Mouse (Mus musculus) midbrain, embryonic 11.5 days (tissue): Measurements from ENCODE around the gene Nlrc4. TPM values are rescaled to one million over a fixed set of nuclear protein-coding genes. Genes with fewer than 3 reads are reported as not detected.

Experiments used
- ATAC-seq: fragments of 200-750 bp; cut with Nextera tagmentation; 2 replicates; pipeline ENCODE4 v1.8.0; 2017; ENCODE audit warnings: moderate TSS enrichment, moderate library complexity; ENCODE audit not compliant: low FRiP score
- DNase-seq: peaks from one replicate; pipeline ENCODE4 v3.0.0; 2015; ENCODE audit warnings: low spot score; ENCODE audit errors: missing footprints
- H3K27ac ChIP-seq: fragments of 300-500 bp; sonication (generic); 2 replicates; pipeline ENCODE4 v1.5.1; 2014; ENCODE audit warnings: low read depth, low read length
- H3K27me3 ChIP-seq: fragments of 300-500 bp; sonication (generic); 2 replicates; pipeline ENCODE4 v1.6.1; 2014; ENCODE audit warnings: mild to moderate bottlenecking, low read length, moderate library complexity, mixed read lengths; ENCODE audit not compliant: control insufficient read depth, insufficient read depth
- H3K36me3 ChIP-seq: fragments of 300-500 bp; sonication (generic); 2 replicates; pipeline ENCODE4 v1.6.1; 2014; ENCODE audit warnings: mild to moderate bottlenecking, low read length, moderate library complexity, mixed read lengths; ENCODE audit not compliant: control insufficient read depth, insufficient read depth
- H3K4me1 ChIP-seq: fragments of 300-500 bp; sonication (generic); 2 replicates; pipeline ENCODE4 v1.6.1; 2014; ENCODE audit warnings: low read length; ENCODE audit not compliant: control insufficient read depth, insufficient read depth
- H3K4me2 ChIP-seq: fragments of 300-500 bp; sonication (generic); 2 replicates; pipeline ENCODE4 v1.6.1; 2014; ENCODE audit warnings: mild to moderate bottlenecking, moderate library complexity
- H3K4me3 ChIP-seq: fragments of 300-500 bp; sonication (generic); 2 replicates; pipeline ENCODE4 v1.5.1; 2014; ENCODE audit warnings: low read depth, low read length
- H3K9ac ChIP-seq: fragments of 300-500 bp; sonication (generic); 2 replicates; pipeline ENCODE4 v1.6.1; 2014; ENCODE audit warnings: low read length
- H3K9me3 ChIP-seq: fragments of 300-500 bp; sonication (generic); 2 replicates; pipeline ENCODE4 v1.6.1; 2016; ENCODE audit warnings: low read length; ENCODE audit not compliant: control insufficient read depth
- WGBS: fragments of 180-500 bp; shearing (Covaris S2); extraction: QIAGEN DNeasy Blood & Tissue Kit; methylation state at CpG from one replicate; pipeline ENCODE4 v1.1.7; 2014; 5-methylcytosine and 5-hydroxymethylcytosine counted together
- polyA plus RNA-seq: library from polyadenylated mRNA; unstranded; fragments of >200 nt; fragmentation: Nextera tagmentation; extraction: Ambion mirVana; gene quantifications from 2 replicates; pipeline ENCODE4 v1.2.1, GENCODE M21; 2014

Gene Nlrc4
- 0.21 and 0.22 TPM in 2 replicates for polyA plus RNA-seq

DNA sequence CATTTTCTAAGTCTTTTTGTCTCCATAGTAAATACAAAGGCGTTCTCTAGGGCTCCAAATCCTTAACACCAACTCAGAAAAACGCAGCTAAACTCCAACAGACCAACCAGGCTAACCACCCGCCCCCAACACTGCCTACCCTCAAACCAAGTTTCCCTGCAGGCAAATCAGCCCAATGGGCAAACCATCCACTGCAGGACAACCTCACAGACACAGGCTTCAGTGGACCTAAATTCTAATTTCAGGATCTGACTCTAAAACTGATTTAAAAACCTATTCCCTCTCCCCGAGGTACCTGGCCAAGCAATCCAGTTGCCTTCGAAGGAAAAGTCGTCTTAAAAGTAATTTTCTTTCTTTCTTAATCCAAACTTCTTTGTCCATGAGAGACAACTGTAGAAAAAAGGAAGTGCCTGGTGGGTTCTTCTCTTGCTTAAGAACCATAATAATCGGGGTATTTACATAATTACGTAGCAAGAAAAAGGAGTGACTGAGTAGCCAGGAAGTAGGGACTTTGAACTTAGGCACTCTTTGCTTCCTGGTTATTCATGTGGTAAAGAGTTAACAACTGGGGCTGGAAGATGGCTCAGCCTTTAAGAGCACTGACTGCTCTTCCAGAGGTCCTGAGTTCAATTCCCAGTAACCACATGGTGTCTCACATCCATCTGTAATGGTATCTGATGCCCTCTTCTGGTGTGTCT is at the start of gene Nlrc4:
TSS of gene Nlrc4 (minus strand) at position 432 of the 698 bp plus-strand sequence.
- Histone ChIP-seq H3K4me2 (no peak within 1 kb of the TSS), H3K27me3 (no peaks in the 10 kb centered on the region), H3K9ac (no peak within 1 kb of the TSS), H3K9me3 (no peaks in the 10 kb centered on the region), H3K36me3 (no peaks in the 10 kb centered on the region), H3K4me1 (no peaks in the 10 kb centered on the region), H3K27ac (no peak within 1 kb of the TSS), H3K4me3 (no peak within 1 kb of the TSS)
- ATAC-seq, result no peak
- 61% methylated on average over 8 of the region's 8 CpGs for WGBS
- no peak for DNase-seq

DNA sequence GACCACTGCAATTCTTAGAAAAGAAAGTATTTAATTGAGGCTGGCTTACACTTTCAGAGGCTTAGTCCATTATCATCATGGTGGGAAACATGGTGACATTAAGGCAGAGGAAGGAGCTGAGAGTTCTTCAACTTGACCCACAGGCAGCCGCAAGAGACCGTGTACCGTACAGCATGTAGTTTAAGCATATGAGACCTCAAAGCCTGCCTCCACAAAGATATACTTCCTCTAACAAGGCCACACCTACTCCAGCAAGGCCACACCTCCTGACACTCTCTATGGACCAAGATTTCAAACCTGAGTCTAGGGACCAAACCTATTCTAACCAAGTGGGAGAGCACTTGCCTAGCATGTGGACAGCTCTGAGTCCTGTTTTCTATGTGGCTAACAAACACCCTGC is 49.7 kb upstream of the Nlrc4 start:
- 90% methylated on average over 3 of the region's 3 CpGs for WGBS
- H3K36me3 ChIP-seq, result no peaks in the 10 kb centered on the region
- H3K9me3 ChIP-seq, result no peaks in the 10 kb centered on the region
- no peak for ATAC-seq
- H3K9ac ChIP-seq, result no peak overlapping the region
- no peak overlapping the region for H3K4me3 ChIP-seq
- no peaks in the 10 kb centered on the region for H3K27me3 ChIP-seq
- H3K4me2 ChIP-seq, result no peak overlapping the region
- H3K4me1 ChIP-seq, result no peaks in the 10 kb centered on the region
- DNase-seq, result peak; percentile 37
- no peak overlapping the region for H3K27ac ChIP-seq

DNA sequence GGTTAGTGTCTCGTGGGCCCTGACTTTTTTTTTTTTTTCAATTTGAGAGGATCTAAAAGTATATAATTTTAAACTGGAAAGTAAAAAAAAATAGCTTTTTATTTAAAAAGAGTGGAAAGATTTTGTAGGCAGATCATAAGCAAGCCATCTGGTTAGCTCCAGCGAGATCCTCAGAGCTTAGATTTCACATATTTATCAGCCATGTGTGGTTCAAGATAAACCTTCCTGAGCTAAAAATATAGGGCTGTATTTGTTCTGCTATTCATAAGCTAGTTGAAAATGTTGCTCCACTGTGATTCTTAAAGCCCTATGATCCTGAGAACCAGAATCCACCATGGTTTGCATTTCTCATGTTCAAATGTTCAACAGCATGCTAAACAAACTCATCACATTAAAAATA is 49.0 kb upstream of the Nlrc4 start:
- no peak overlapping the region for H3K9ac ChIP-seq
- ATAC-seq (no peak), DNase-seq (no peak)
- WGBS, result 78% methylated on average over 2 of the region's 2 CpGs
- H3K4me2 ChIP-seq, result no peak overlapping the region
- H3K27ac ChIP-seq, result no peak overlapping the region
- no peaks in the 10 kb centered on the region for H3K36me3 ChIP-seq
- H3K4me1 ChIP-seq, result no peaks in the 10 kb centered on the region
- H3K27me3 ChIP-seq, result no peaks in the 10 kb centered on the region
- no peaks in the 10 kb centered on the region for H3K9me3 ChIP-seq
- no peak overlapping the region for H3K4me3 ChIP-seq

DNA sequence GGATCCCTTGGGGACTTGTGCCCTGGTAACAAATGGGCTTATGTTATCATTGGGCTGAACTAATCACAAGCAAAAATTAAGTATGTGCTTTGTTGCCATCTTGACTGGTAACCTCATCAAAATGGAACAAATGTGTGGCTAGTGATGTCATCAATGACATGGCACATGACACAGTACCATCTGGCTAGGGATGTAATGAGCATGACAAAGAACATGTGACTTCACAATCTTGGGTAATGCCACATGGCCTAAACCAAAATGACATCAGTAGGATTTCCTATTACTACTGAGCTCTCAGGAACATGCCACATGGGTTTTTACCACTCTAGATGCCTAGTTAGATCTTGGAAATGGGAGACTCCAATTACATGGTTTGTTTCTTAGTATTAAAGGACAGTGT is 42.1 kb upstream of the Nlrc4 start:
- no peak for DNase-seq

DNA sequence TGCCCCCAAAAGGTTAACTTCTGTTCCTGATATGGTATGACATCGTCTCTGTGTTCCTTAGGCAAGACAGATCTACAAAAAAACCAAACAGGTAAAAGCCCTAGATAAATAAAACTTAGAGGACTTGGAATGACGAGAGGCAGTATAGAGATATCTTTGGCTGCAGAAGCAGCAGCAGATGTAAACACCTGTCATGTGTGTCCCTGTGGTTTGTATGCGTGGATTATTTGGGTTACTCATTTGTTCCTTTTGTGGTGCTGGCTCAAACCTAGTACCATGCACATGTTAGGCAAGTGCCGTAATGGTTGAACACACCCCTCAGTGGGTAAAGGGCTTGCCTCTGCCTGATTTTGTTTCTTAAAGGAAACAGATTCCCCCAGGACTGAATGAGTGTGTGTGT is 41.3 kb upstream of the Nlrc4 start:
- ATAC-seq (no peak), DNase-seq (no peak)
- 93% methylated on average over 4 of the region's 4 CpGs for WGBS
- H3K9ac ChIP-seq, result no peak overlapping the region
- no peak overlapping the region for H3K27ac ChIP-seq
- H3K4me3 ChIP-seq, result no peak overlapping the region
- no peaks in the 10 kb centered on the region for H3K4me1 ChIP-seq
- no peak overlapping the region for H3K4me2 ChIP-seq
- H3K9me3 ChIP-seq, result no peaks in the 10 kb centered on the region
- H3K27me3 ChIP-seq, result no peaks in the 10 kb centered on the region
- H3K36me3 ChIP-seq, result no peaks in the 10 kb centered on the region; the same call in 1 of the 2 replicates

More for the DNA sequence above, 42.1 kb upstream of the Nlrc4 start:
- Histone ChIP-seq H3K36me3 (no peaks in the 10 kb centered on the region; the same call in 1 of the 2 replicates), H3K4me1 (no peaks in the 10 kb centered on the region), H3K9me3 (no peaks in the 10 kb centered on the region), H3K4me2 (no peak overlapping the region), H3K9ac (no peak overlapping the region), H3K27me3 (no peaks in the 10 kb centered on the region), H3K4me3 (no peak overlapping the region), H3K27ac (no peak overlapping the region)
- no peak for ATAC-seq

DNA sequence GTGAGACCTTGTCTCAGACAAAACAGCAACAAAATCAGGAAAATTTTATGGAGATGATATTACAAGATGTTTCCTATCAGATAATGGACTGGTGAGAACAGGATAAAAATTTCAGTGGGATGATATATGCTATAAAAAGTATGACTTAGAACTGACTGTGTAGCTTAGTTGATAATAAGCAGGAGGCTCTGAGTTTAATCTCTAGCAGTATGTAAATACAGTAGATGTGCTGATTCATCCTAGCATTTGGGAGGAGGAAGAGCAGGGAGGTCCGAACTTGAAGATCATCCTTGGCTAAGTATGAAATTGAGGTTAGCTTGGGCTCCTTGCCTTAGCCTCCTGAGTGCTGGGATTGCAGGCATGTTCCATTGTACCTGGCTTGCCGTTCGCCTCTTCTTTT is 32.6 kb upstream of the Nlrc4 start:
- 0 out of 2 replicates have a peak, but pooled peaks cover 2% of the 10 kb centered on the region for H3K4me1 ChIP-seq
- DNase-seq (no peak), ATAC-seq (no peak)
- H3K9me3 ChIP-seq, result no peaks in the 10 kb centered on the region
- no peak overlapping the region for H3K9ac ChIP-seq
- no peaks in the 10 kb centered on the region for H3K27me3 ChIP-seq
- 97% methylated on average over 3 of the region's 3 CpGs for WGBS
- peaks cover 4% of the 10 kb centered on the region for H3K36me3 ChIP-seq
- H3K4me2 ChIP-seq, result no peak overlapping the region
- H3K27ac ChIP-seq, result no peak overlapping the region
- H3K4me3 ChIP-seq, result no peak overlapping the region

DNA sequence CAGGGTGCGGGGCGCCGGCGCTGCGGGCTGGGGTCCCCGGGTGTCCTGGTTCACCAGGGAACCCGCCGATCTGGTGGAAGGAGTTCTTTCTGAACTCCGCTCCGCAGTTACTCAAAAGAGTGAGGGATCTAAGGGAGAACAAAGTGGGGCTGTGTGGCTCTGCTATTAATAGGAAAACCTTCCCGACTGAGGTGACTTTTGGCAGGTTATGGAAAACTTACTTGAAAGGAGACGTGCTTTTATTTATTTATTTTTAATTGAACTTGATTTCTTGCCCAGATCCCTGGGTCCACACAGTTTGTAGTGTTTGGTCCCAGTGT is 30.9 kb upstream of the Nlrc4 start:
- peaks cover 4% of the 10 kb centered on the region for H3K36me3 ChIP-seq
- H3K4me1 ChIP-seq, result 0 out of 2 replicates have a peak, but pooled peaks cover 2% of the 10 kb centered on the region
- H3K27ac ChIP-seq, result no peak overlapping the region; the same call in 1 of the 2 replicates
- peak overlapping the region; percentile 74 for H3K4me3 ChIP-seq
- peak overlapping the region; percentile 59 for H3K4me2 ChIP-seq
- H3K27me3 ChIP-seq, result no peaks in the 10 kb centered on the region
- H3K9me3 ChIP-seq, result no peaks in the 10 kb centered on the region
- ATAC-seq (no peak), DNase-seq (peak; percentile 93)
- peak overlapping the region; percentile 80 for H3K9ac ChIP-seq
- WGBS, result under 1% methylated on average over 12 of the region's 12 CpGs

DNA sequence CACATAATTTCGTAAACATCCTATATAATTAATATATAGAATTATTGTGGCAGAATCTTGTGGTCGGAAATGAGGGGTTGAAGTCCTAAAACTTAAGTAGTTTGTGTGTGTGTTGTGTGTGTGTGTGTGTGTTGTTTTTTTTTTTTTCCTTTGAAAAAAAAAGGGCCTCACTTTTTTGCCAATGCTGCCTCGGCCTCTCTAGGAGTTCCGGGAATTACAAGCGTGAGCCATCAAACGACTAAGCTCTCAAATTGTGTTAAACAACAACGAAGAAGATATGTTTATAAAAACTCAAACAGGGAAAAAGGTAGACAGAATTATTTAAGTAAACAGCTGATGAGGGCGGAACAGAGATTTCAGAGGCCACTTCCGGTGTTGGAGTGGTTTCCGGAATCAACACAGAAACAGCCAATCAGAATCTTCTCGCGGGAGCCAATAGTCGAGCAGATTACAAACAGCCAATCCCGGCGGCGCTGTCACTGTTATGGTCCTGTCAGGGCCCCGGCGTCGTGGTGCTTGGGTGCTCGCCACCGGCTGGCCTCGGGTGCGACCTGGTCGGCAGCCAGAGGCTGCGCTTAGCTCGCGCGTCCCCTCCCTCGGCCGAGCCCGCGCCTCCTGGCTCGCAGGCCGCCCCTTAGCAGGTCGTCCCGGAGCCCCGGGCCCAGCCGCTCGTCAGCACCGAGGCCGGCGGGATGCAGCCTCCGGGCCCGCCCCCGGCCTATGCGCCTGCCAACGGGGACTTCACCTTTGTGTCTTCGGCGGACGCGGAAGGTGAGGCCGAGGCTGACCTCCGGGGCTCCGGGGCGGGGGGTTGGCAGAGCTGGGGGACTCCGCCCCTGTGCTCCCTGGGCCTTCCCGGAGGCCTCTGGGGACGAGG is 30.3 kb upstream of the Nlrc4 start, which contains the start of gene Yipf4:
TSS of gene Yipf4 (plus strand) at position 470 of the 877 bp plus-strand sequence.
- peaks cover 2% of the 10 kb centered on the region; the same call in 1 of the 2 replicates for H3K36me3 ChIP-seq
- H3K9me3 ChIP-seq, result no peaks in the 10 kb centered on the region
- DNase-seq (peak; percentile 98), ATAC-seq (peak; percentile 100)
- H3K27me3 ChIP-seq, result no peaks in the 10 kb centered on the region
- H3K4me2 ChIP-seq, result peak within 1 kb of the TSS; percentile 59
- WGBS, result 6% methylated on average over 43 of the region's 58 CpGs
- peak within 1 kb of the TSS; percentile 74 for H3K4me3 ChIP-seq
- H3K4me1 ChIP-seq, result 0 out of 2 replicates have a peak, but pooled peaks cover 2% of the 10 kb centered on the region
- H3K27ac ChIP-seq, result no peak within 1 kb of the TSS; the same call in 1 of the 2 replicates
- peak within 1 kb of the TSS; percentile 80 for H3K9ac ChIP-seq
